Mouse (Mus musculus): ENCODE data around the gene Cbx2.

- no peak for TF ChIP-seq GATA1 (IDR thresholded peaks at IDR 0.05; ENCODE audit: borderline replicate concordance, low read length)
- no peak for TF ChIP-seq CTCF (IDR thresholded peaks at IDR 0.05; ENCODE audit: low read depth, low read length)
Observed at GRCm38 (mm10) chr11:118985571-118985970, 37.2 kb upstream of the Cbx2 start.

All from G1E (cell line).